Mouse (Mus musculus) right cerebral cortex, postnatal 10 days (tissue): ENCODE results near the gene Pum1.
"Not testable (repeated sequence)": the region's sequence is repeated elsewhere in the genome, so short reads cannot be mapped to it uniquely, and the experiment has no call there.

Experiments
- DNase-seq, 2 experiments: peaks; one replicate each; pipeline ENCODE4 v3.0.0; 2021; ENCODE audit warnings: low spot score in 2 of 2

Pum1 gene

GRCm38 (mm10) chr4:130668991-130669390 is 5.9 kb downstream of the Pum1 start:
- DNase-seq = no peak

- not testable (repeated sequence) for DNase-seq
Measured at GRCm38 (mm10) chr4:130670023-130670422, 6.9 kb downstream of the Pum1 start.

- DNase-seq = no peak
Measured at GRCm38 (mm10) chr4:130671079-130671845, 8.1 kb downstream of the Pum1 start.

- DNase-seq = no peak
Measured at GRCm38 (mm10) chr4:130672161-130672560, 9.0 kb downstream of the Pum1 start.

- no peak for DNase-seq
Measured at GRCm38 (mm10) chr4:130676746-130677145, 13.6 kb downstream of the Pum1 start.

GRCm38 (mm10) chr4:130678149-130678548 is 15.0 kb downstream of the Pum1 start:
- DNase-seq = no peak

GRCm38 (mm10) chr4:130680676-130681075 is 17.6 kb downstream of the Pum1 start:
- DNase-seq = no peak

- DNase-seq = not testable (repeated sequence)
Measured at GRCm38 (mm10) chr4:130683051-130683450, 19.9 kb downstream of the Pum1 start.

GRCm38 (mm10) chr4:130693936-130694335 is 30.8 kb downstream of the Pum1 start:
- DNase-seq = no peak

- DNase-seq = no peak
Measured at GRCm38 (mm10) chr4:130694982-130695381, 31.9 kb downstream of the Pum1 start.

- no peak for DNase-seq
Measured at GRCm38 (mm10) chr4:130701061-130701460, 37.9 kb downstream of the Pum1 start.

GRCm38 (mm10) chr4:130702835-130703535 is 39.9 kb downstream of the Pum1 start:
- no peak for DNase-seq

GRCm38 (mm10) chr4:130703601-130704000 is 40.5 kb downstream of the Pum1 start:
- DNase-seq = no peak

- no peak for DNase-seq
Measured at GRCm38 (mm10) chr4:130704615-130705014, 41.5 kb downstream of the Pum1 start.

- DNase-seq = no peak
Measured at GRCm38 (mm10) chr4:130706215-130707000, 43.3 kb downstream of the Pum1 start.

GRCm38 (mm10) chr4:130711353-130711848 is 48.3 kb downstream of the Pum1 start:
- DNase-seq = no peak

- no peak for DNase-seq
Measured at GRCm38 (mm10) chr4:130712341-130712740, 49.2 kb downstream of the Pum1 start.

- no peak for DNase-seq
Measured at GRCm38 (mm10) chr4:130713430-130713829, 50.3 kb downstream of the Pum1 start.

GRCm38 (mm10) chr4:130715126-130715525 is 52.0 kb downstream of the Pum1 start:
- DNase-seq = no peak

- no peak for DNase-seq
Measured at GRCm38 (mm10) chr4:130715623-130716022, 52.5 kb downstream of the Pum1 start.

- DNase-seq = no peak
Measured at GRCm38 (mm10) chr4:130719348-130719747, 56.2 kb downstream of the Pum1 start.

GRCm38 (mm10) chr4:130722607-130723006 is 59.5 kb downstream of the Pum1 start:
- DNase-seq = no peak
